In genomic region chr11:83426964-83427363, GRCm38 (mm10) we compare ENCODE assay signal across 11 mouse cellular contexts. TPM values are rescaled to one million over a fixed set of nuclear protein-coding genes. Genes with fewer than 3 reads are reported as not detected.
DNase-seq lines count a peak whose midpoint lies in the region; ATAC-seq and TF ChIP-seq lines count a peak whose summit lies in the region.
"Had no signal": no experiment of that assay in that cellular context is flagged by ENCODE, and none has a peak within 500 bp of the region (broad histone marks: within the 10 kb centered on the region; RNA-seq: fewer than 3 reads in every experiment).

No protein-coding gene starts in this region.

- no peak for TF ChIP-seq CTCF in gastrocnemius, adult 2 months (IDR thresholded peaks at IDR 0.05)

- peak overlapping the region; percentile 31 for H3K4me2 ChIP-seq in liver, embryonic 12.5 days
- H3K4me2 ChIP-seq: lung, embryonic 15.5 days had no signal

- H3K9me3 ChIP-seq in liver, embryonic 12.5 days (replicated peaks): no peaks in the 10 kb centered on the region
- H3K9me3 ChIP-seq: lung, embryonic 15.5 days had no signal

- DNase-seq in adrenal gland, postnatal 14 days: peak; percentile 47
- no peak for DNase-seq in adrenal gland, postnatal 4 days (ENCODE audit: low spot score in 2 of 2)
- peak; percentile 33 for DNase-seq in lung, postnatal 10 days
- DNase-seq in lung, postnatal 4 days: no peak
- DNase-seq in thymus, postnatal 14 days: peak; percentile 20
- no peak for DNase-seq in gastrocnemius, adult 2 months
- DNase-seq in spleen, adult 18-20 months: no peak
- DNase-seq: right cerebral cortex, postnatal 4 days had no signal

- H3K36me3 ChIP-seq in liver, embryonic 12.5 days: no peaks in the 10 kb centered on the region
- H3K36me3 ChIP-seq: lung, embryonic 15.5 days had no signal

- no peak overlapping the region for H3K9ac ChIP-seq in liver, embryonic 12.5 days
- H3K9ac ChIP-seq: lung, embryonic 15.5 days had no signal

- ATAC-seq in liver, embryonic 12.5 days: peak; percentile 49; the same call in 1 of the 2 replicates

- WGBS in liver, embryonic 12.5 days (ENCODE audit: insufficient replicate concordance): 7% methylated on average over 17 of the region's 17 CpGs

- peaks cover 70% of the 10 kb centered on the region for H3K27me3 ChIP-seq in liver, embryonic 12.5 days (replicated peaks)

- H3K4me1 ChIP-seq in liver, embryonic 12.5 days: 0 out of 2 replicates have a peak, but pooled peaks cover 7% of the 10 kb centered on the region
- H3K4me1 ChIP-seq: lung, embryonic 15.5 days had no signal

- H3K4me3 ChIP-seq in liver, embryonic 12.5 days: no peak overlapping the region
- H3K4me3 ChIP-seq in gastrocnemius, adult 2 months: no peak overlapping the region
- H3K4me3 ChIP-seq: lung, embryonic 15.5 days had no signal

- H3K27ac ChIP-seq in liver, embryonic 12.5 days: no peak overlapping the region
- no peak overlapping the region for H3K27ac ChIP-seq in gastrocnemius, adult 2 months
- H3K27ac ChIP-seq: lung, embryonic 15.5 days had no signal

- intact Hi-C loops in gastrocnemius, adult 2 months (cut with DNase I): loop anchor here (10.0 kb wide), 2 partner anchors 308 to 372 kb away; no protein-coding TSS in a partner anchor

RNA-seq across cellular contexts. Expression of gene Gas2l2, which starts 2.3 kb away (rescaled TPM):
- total RNA-seq in adrenal gland, postnatal 14 days (2021): not detected in 2 replicates
- total RNA-seq in adrenal gland, postnatal 4 days (2021): under 1 TPM in 1 of 2 experiments, not detected in 1; 0.11 TPM
- polyA plus RNA-seq in liver, embryonic 12.5 days (2016; fragmentation: Nextera tagmentation; extraction: Ambion mirVana): not detected in 2 replicates
- not detected for total RNA-seq in gastrocnemius, adult 2 months (2021)

RNA-seq across cellular contexts. Expression of gene 1700020L24Rik, which starts 10.5 kb away (rescaled TPM):
- 0.37 and 0.75 TPM in 2 replicates for total RNA-seq in adrenal gland, postnatal 14 days (2021)
- total RNA-seq in adrenal gland, postnatal 4 days (2021): under 1 TPM; 0.48 to 0.56 TPM
- polyA plus RNA-seq in liver, embryonic 12.5 days (2016; fragmentation: Nextera tagmentation; extraction: Ambion mirVana): 0.22 and 0.70 TPM in 2 replicates
- not detected for total RNA-seq in gastrocnemius, adult 2 months (2021)
- total RNA-seq: gastrocnemius, postnatal 4 days had no signal

RNA-seq across cellular contexts. Expression of gene Rasl10b, which starts 18.0 kb away (rescaled TPM):
- 10.2 and 10.3 TPM in 2 replicates for total RNA-seq in adrenal gland, postnatal 14 days (2021)
- 10 to 100 TPM; 10.8 to 11.4 TPM for total RNA-seq in adrenal gland, postnatal 4 days (2021)
- 0.57 and 0.99 TPM in 2 replicates for polyA plus RNA-seq in liver, embryonic 12.5 days (2016; fragmentation: Nextera tagmentation; extraction: Ambion mirVana)
- total RNA-seq in gastrocnemius, adult 2 months (2021): under 1 TPM; 0.36 to 0.50 TPM

RNA-seq across cellular contexts. Expression of gene Mmp28, which starts 35.9 kb away (rescaled TPM):
- total RNA-seq in adrenal gland, postnatal 14 days (2021): 7.4 and 8.3 TPM in 2 replicates
- total RNA-seq in adrenal gland, postnatal 4 days (2021): 10 to 100 TPM; 17.5 to 18.8 TPM
- 0.24 and 0.31 TPM in 2 replicates for polyA plus RNA-seq in liver, embryonic 12.5 days (2016; fragmentation: Nextera tagmentation; extraction: Ambion mirVana)
- 1 to 10 TPM; 1.9 to 3.2 TPM for total RNA-seq in gastrocnemius, adult 2 months (2021)

RNA-seq across cellular contexts. Expression of gene Taf15, which starts 45.9 kb away (rescaled TPM):
- 66.3 and 72.1 TPM in 2 replicates for total RNA-seq in adrenal gland, postnatal 14 days (2021)
- total RNA-seq in adrenal gland, postnatal 4 days (2021): 10 to 100 TPM; 75.9 to 78.3 TPM
- polyA plus RNA-seq in liver, embryonic 12.5 days (2016; fragmentation: Nextera tagmentation; extraction: Ambion mirVana): 5.7 and 6.1 TPM in 2 replicates
- 10 to 100 TPM; 27.1 to 30.5 TPM for total RNA-seq in gastrocnemius, adult 2 months (2021)

Comparison
In these comparisons a context has a peak if more than half of its experiments do, and no peak if none do; other contexts are left out.
1. DNase-seq: peak in adrenal gland, postnatal 14 days (single experiment), lung, postnatal 10 days (single experiment) and thymus, postnatal 14 days (single experiment); none in adrenal gland, postnatal 4 days (0 of 2), lung, postnatal 4 days (0 of 2), gastrocnemius, adult 2 months (single experiment) and spleen, adult 18-20 months (0 of 2).